Mouse (Mus musculus): ENCODE results near the gene Tspan5.

GRCm38 (mm10) chr3:138949081-138949480 is 207.1 kb downstream of the Tspan5 start:
- TF ChIP-seq CTCF (IDR thresholded peaks at IDR 0.05; ENCODE audit: low read depth) (no peak), EP300 (IDR thresholded peaks at IDR 0.05; ENCODE audit: low read depth) (no peak)
